Mouse (Mus musculus): ENCODE data around the gene Abcc4. TPM values are rescaled to one million over a fixed set of nuclear protein-coding genes. Genes with fewer than 3 reads are reported as not detected.

Abcc4 gene
- 1 to 10 TPM; 9.1 to 9.8 TPM for total RNA-seq (2021)
- polyA plus RNA-seq (2012; rRNA removed): 5.7 and 7.4 TPM in 2 replicates
- long read RNA-seq, full-length matches to known transcripts: 2 of 6 reads
- long read RNA-seq, partial matches to known transcripts: 0 of 6 reads
- long read RNA-seq, other reads (novel, unspliced or antisense): 4 of 6 reads

DNA sequence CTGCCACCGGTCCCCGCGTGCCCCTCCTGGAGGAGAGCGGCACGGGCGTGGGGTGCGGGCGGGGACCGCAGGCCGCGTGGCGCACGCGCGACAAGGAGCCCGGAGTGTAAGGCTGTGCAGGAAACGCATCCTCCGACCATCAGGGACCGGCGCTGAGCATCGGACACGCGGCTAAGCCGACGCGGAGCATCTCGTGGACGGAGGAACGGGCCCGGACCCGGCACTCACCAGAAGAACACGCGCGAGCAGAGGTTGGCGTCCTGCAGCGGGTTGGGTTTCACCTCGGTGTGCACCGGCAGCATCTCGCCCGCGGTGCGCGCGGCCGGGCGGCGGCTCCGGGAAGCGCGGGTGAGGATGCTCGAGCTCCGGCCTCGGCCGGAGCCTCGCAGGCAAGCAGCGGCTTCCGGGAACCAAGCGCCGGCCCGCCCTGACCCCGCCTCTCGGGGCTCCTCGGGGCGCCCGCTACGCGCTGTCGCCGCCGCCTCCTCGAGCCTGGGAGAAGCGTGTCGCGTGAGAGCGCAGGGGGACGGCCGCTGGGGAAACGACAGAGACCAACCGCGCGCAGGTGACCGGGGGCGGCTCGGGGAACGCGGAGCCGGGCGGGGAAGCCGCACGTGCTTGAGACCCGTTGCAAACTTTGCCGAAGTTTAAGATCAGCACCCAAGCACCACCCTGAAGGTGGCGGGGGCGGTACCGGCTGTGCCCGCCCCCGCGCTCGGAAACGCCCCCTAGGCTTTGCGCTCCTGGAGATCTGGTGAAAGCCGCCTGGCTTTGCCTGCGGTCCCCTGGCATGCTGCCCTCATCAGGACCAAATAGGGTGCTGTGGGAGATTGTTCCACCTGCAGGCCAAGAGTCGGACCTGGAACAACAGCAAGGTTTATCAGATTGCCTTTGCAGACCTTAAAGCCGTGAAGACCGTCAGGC, at the start of gene Abcc4:
Gene Abcc4, minus strand, starts transcription at position 412 of the 924 bp plus-strand sequence.
- no peaks in the 10 kb centered on the region for H3K36me3 ChIP-seq (ENCODE audit: control insufficient read depth, insufficient read depth, low read length)
- peak; percentile 90 to 92 for DNase-seq
- intact Hi-C loops (cut with DNase I): loop anchor here (2.0 to 5.0 kb wide), 3 partner anchors 13 to 89 kb away; no protein-coding TSS in a partner anchor
- H3K9ac ChIP-seq (ENCODE audit: low read depth, low read length): peak within 1 kb of the TSS; percentile 72
- H3K79me2 ChIP-seq (replicated peaks; ENCODE audit: control insufficient read depth, insufficient read depth, low read length): no peaks in the 10 kb centered on the region
- peaks cover 7% of the 10 kb centered on the region for H3K4me1 ChIP-seq (ENCODE audit: control insufficient read depth, insufficient read depth, low read length)
- peak; percentile 36 for TF ChIP-seq CTCF (IDR thresholded peaks at IDR 0.05)
- no peak for TF ChIP-seq EP300 (IDR thresholded peaks at IDR 0.05; ENCODE audit: insufficient read depth, low read depth, low read length)
- TF ChIP-seq POLR2A (IDR thresholded peaks at IDR 0.05; ENCODE audit: insufficient read depth, low read depth, low read length): peak; percentile 51; the same call in 1 of the 2 replicates
- H3K4me3 ChIP-seq: peak within 1 kb of the TSS; percentile 75
- no peaks in the 10 kb centered on the region for H3K27me3 ChIP-seq (ENCODE audit: control insufficient read depth, insufficient read depth, low read length)
- 2% methylated on average over 106 of the region's 106 CpGs for WGBS
- peak within 1 kb of the TSS; percentile 83 for H3K27ac ChIP-seq

DNA sequence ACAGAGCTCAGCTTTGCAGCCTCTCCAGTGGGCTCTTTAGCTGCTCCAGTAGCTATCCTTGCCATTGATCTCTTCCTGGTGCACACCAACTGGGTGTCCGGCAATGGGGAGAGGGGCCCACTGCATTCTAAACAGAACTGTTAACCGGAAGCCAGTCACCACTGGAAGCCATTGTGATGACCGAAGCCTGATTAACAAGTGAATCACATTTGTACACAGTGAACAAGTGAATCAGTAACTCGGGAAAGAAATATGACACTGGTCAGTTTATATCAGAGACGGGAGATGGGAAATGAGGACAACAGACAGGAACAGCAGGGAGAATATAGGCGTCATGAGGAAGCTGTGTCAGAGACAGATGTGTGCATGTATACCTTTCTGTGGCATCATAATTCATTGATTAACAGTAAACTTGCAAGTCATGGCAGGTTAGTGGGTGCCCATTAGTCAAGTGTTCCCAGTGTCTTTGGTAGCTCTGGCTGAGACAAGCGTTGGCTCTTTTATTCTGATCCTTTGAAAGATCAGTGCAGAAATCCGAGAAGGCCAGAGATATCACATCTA, 45.3 kb upstream of the Abcc4 start:
- Histone ChIP-seq H3K27ac (no peak overlapping the region), H3K4me1 (ENCODE audit: control insufficient read depth, insufficient read depth, low read length) (no peaks in the 10 kb centered on the region), H3K36me3 (ENCODE audit: control insufficient read depth, insufficient read depth, low read length) (no peaks in the 10 kb centered on the region), H3K27me3 (ENCODE audit: control insufficient read depth, insufficient read depth, low read length) (no peaks in the 10 kb centered on the region), H3K4me3 (no peak overlapping the region), H3K9ac (ENCODE audit: low read depth, low read length) (no peak overlapping the region), H3K79me2 (replicated peaks; ENCODE audit: control insufficient read depth, insufficient read depth, low read length) (no peaks in the 10 kb centered on the region)
- DNase-seq: no peak
- no peak for TF ChIP-seq EP300 (IDR thresholded peaks at IDR 0.05; ENCODE audit: insufficient read depth, low read depth, low read length)
- no peak for TF ChIP-seq POLR2A (IDR thresholded peaks at IDR 0.05; ENCODE audit: insufficient read depth, low read depth, low read length)
- TF ChIP-seq CTCF (IDR thresholded peaks at IDR 0.05): no peak
- intact Hi-C loops (cut with DNase I): no loop called here
- 83% methylated on average over 8 of the region's 8 CpGs for WGBS

- no peaks in the 10 kb centered on the region for H3K4me1 ChIP-seq (ENCODE audit: control insufficient read depth, insufficient read depth, low read length)
- TF ChIP-seq POLR2A (IDR thresholded peaks at IDR 0.05; ENCODE audit: insufficient read depth, low read depth, low read length) (no peak), EP300 (IDR thresholded peaks at IDR 0.05; ENCODE audit: insufficient read depth, low read depth, low read length) (no peak), CTCF (IDR thresholded peaks at IDR 0.05) (no peak)
- H3K4me3 ChIP-seq: no peak overlapping the region
Measured at GRCm38 (mm10) chr14:118750505-118751192, 44.6 kb upstream of the Abcc4 start.

DNA sequence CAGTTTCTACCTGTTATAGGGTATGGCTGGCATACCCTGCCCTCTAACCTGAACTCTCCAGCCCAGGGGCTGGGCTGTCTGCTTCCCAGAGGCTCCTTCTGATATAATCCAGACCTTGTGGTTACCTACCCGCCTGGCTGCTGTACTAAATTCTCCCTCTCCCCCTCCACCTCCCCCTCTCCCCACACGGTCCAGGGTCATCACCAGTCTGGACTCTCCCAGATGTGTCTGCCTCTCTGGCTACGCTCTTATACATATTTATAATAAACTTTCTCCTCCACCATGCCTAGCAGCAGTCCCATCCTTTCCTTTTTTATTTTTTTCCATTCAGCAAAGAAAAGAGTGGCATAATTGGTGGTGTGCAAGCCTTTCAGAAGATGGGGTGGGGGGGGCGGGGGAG, 43.7 kb upstream of the Abcc4 start:
- Histone ChIP-seq H3K27ac (no peak overlapping the region), H3K4me1 (ENCODE audit: control insufficient read depth, insufficient read depth, low read length) (no peaks in the 10 kb centered on the region), H3K27me3 (ENCODE audit: control insufficient read depth, insufficient read depth, low read length) (no peaks in the 10 kb centered on the region), H3K4me3 (no peak overlapping the region), H3K79me2 (replicated peaks; ENCODE audit: control insufficient read depth, insufficient read depth, low read length) (no peaks in the 10 kb centered on the region), H3K36me3 (ENCODE audit: control insufficient read depth, insufficient read depth, low read length) (no peaks in the 10 kb centered on the region), H3K9ac (ENCODE audit: low read depth, low read length) (no peak overlapping the region)
- intact Hi-C loops (cut with DNase I): no loop called here
- no peak for DNase-seq
- TF ChIP-seq POLR2A (IDR thresholded peaks at IDR 0.05; ENCODE audit: insufficient read depth, low read depth, low read length) (no peak), CTCF (IDR thresholded peaks at IDR 0.05) (no peak), EP300 (IDR thresholded peaks at IDR 0.05; ENCODE audit: insufficient read depth, low read depth, low read length) (no peak)
- WGBS: 58% methylated on average over 4 of the region's 4 CpGs

More at GRCm38 (mm10) chr14:118750505-118751192, 44.6 kb upstream of the Abcc4 start:
- intact Hi-C loops (cut with DNase I): no loop called here
- DNase-seq: no peak
- Histone ChIP-seq H3K79me2 (replicated peaks; ENCODE audit: control insufficient read depth, insufficient read depth, low read length) (no peaks in the 10 kb centered on the region), H3K27ac (no peak overlapping the region), H3K36me3 (ENCODE audit: control insufficient read depth, insufficient read depth, low read length) (no peaks in the 10 kb centered on the region), H3K9ac (ENCODE audit: low read depth, low read length) (no peak overlapping the region), H3K27me3 (ENCODE audit: control insufficient read depth, insufficient read depth, low read length) (no peaks in the 10 kb centered on the region)
- WGBS: 69% methylated on average over 6 of the region's 6 CpGs

DNA sequence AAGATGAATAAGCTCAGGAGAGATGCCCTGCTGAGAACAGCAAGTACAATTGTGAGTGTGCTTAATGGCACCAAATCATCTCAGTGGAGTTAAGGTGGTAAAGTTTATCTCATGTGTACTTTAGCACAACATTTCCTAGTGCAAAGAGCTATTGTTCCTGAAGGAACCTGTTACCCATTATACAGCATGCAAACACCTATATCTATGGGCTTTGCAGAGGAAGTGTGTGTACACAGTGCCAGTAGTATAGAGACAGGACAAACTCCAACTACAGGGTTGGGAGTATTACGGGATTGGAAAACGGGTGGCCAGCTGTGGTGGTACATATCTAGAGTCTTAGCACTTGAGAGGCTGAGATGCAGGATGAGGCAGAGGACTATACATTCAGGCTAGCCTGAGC, 43.0 kb upstream of the Abcc4 start:
- Histone ChIP-seq H3K79me2 (replicated peaks; ENCODE audit: control insufficient read depth, insufficient read depth, low read length) (no peaks in the 10 kb centered on the region), H3K4me1 (ENCODE audit: control insufficient read depth, insufficient read depth, low read length) (no peaks in the 10 kb centered on the region), H3K27me3 (ENCODE audit: control insufficient read depth, insufficient read depth, low read length) (no peaks in the 10 kb centered on the region), H3K36me3 (ENCODE audit: control insufficient read depth, insufficient read depth, low read length) (no peaks in the 10 kb centered on the region), H3K9ac (ENCODE audit: low read depth, low read length) (no peak overlapping the region), H3K27ac (no peak overlapping the region), H3K4me3 (no peak overlapping the region)
- intact Hi-C loops (cut with DNase I): no loop called here
- WGBS: 81% methylated on average over 2 of the region's 2 CpGs
- DNase-seq: no peak
- TF ChIP-seq CTCF (IDR thresholded peaks at IDR 0.05) (no peak), POLR2A (IDR thresholded peaks at IDR 0.05; ENCODE audit: insufficient read depth, low read depth, low read length) (no peak), EP300 (IDR thresholded peaks at IDR 0.05; ENCODE audit: insufficient read depth, low read depth, low read length) (no peak)

Data from heart, adult 2 months (tissue).